Mouse (Mus musculus): Measurements from ENCODE around the gene Capn8.
A peak's percentile ranks its signal among the peaks of the same experiment; 100 is the strongest.

The Capn8 gene

GRCm38 (mm10) chr1:182550761-182551160 is 14.0 kb upstream of the Capn8 start:
- DNase-seq (ENCODE audit: inconsistent ontology term), result no peak

GRCm38 (mm10) chr1:182553649-182554375 is 11.0 kb upstream of the Capn8 start:
- DNase-seq (ENCODE audit: inconsistent ontology term), result no peak

GRCm38 (mm10) chr1:182558271-182558670 is 6.5 kb upstream of the Capn8 start:
- no peak for DNase-seq (ENCODE audit: inconsistent ontology term)

- DNase-seq (ENCODE audit: inconsistent ontology term), result no peak
Observed at GRCm38 (mm10) chr1:182559530-182559929, 5.3 kb upstream of the Capn8 start.

- peak; percentile 81 for DNase-seq (ENCODE audit: inconsistent ontology term)
Observed at GRCm38 (mm10) chr1:182560390-182561098, 4.3 kb upstream of the Capn8 start.

- DNase-seq (ENCODE audit: inconsistent ontology term), result no peak
Observed at GRCm38 (mm10) chr1:182561945-182562514, 2.8 kb upstream of the Capn8 start.

GRCm38 (mm10) chr1:182562576-182563370 is 2.0 kb upstream of the Capn8 start:
- no peak for DNase-seq (ENCODE audit: inconsistent ontology term)

- no peak for DNase-seq (ENCODE audit: inconsistent ontology term)
Observed at GRCm38 (mm10) chr1:182565351-182565835, 586 bp downstream of the Capn8 start.

- no peak for DNase-seq (ENCODE audit: inconsistent ontology term)
Observed at GRCm38 (mm10) chr1:182571148-182571547, 6.3 kb downstream of the Capn8 start.

GRCm38 (mm10) chr1:182571973-182572372 is 7.2 kb downstream of the Capn8 start:
- DNase-seq (ENCODE audit: inconsistent ontology term), result peak; percentile 74

GRCm38 (mm10) chr1:182573856-182574665 is 9.3 kb downstream of the Capn8 start:
- DNase-seq (ENCODE audit: inconsistent ontology term), result no peak

- no peak for DNase-seq (ENCODE audit: inconsistent ontology term)
Observed at GRCm38 (mm10) chr1:182574666-182575049, 9.9 kb downstream of the Capn8 start.

GRCm38 (mm10) chr1:182584169-182584568 is 19.4 kb downstream of the Capn8 start:
- DNase-seq (ENCODE audit: inconsistent ontology term), result no peak

GRCm38 (mm10) chr1:182585162-182585840 is 20.5 kb downstream of the Capn8 start:
- DNase-seq (ENCODE audit: inconsistent ontology term), result no peak

GRCm38 (mm10) chr1:182587706-182588105 is 22.9 kb downstream of the Capn8 start:
- DNase-seq (ENCODE audit: inconsistent ontology term), result no peak

GRCm38 (mm10) chr1:182591491-182591890 is 26.7 kb downstream of the Capn8 start:
- no peak for DNase-seq (ENCODE audit: inconsistent ontology term)

GRCm38 (mm10) chr1:182592436-182592835 is 27.6 kb downstream of the Capn8 start:
- DNase-seq (ENCODE audit: inconsistent ontology term), result no peak

- DNase-seq (ENCODE audit: inconsistent ontology term), result no peak
Observed at GRCm38 (mm10) chr1:182605330-182606150, 40.7 kb downstream of the Capn8 start.

- peak; percentile 54 for DNase-seq (ENCODE audit: inconsistent ontology term)
Observed at GRCm38 (mm10) chr1:182609701-182610335, 45.0 kb downstream of the Capn8 start.
